Comparison of ENCODE assay signal across 15 mouse cellular contexts in genomic region chr10:66472038-66472437, GRCm38 (mm10).
"Had no signal": no experiment of that assay in that cellular context is flagged by ENCODE, and none has a peak within 500 bp of the region (broad histone marks: within the 10 kb centered on the region; RNA-seq: fewer than 3 reads in every experiment).

No protein-coding gene starts in this region.

- H3K4me1 ChIP-seq: neural tube, embryonic 15.5 days; stomach, embryonic 15.5 days had no signal

- DNase-seq: retina, postnatal 1 day; right cerebral cortex, adult 18-20 months; right cerebral cortex, postnatal 14 days; right cerebral cortex, postnatal 25 days; right cerebral cortex, postnatal 4 days; spleen, adult 18-20 months; thymus, adult 18-20 months; thymus, adult 2 months; thymus, postnatal 14 days; thymus, postnatal 25 days; thymus, postnatal 36 days; thymus, postnatal 4 days had no signal

- H3K27me3 ChIP-seq: neural tube, embryonic 15.5 days; stomach, embryonic 15.5 days had no signal

- H3K4me2 ChIP-seq: neural tube, embryonic 15.5 days; stomach, embryonic 15.5 days had no signal

- H3K9ac ChIP-seq: neural tube, embryonic 15.5 days; stomach, embryonic 15.5 days had no signal

- H3K9me3 ChIP-seq: neural tube, embryonic 15.5 days; stomach, embryonic 15.5 days had no signal

- H3K36me3 ChIP-seq: neural tube, embryonic 15.5 days; stomach, embryonic 15.5 days had no signal

- H3K4me3 ChIP-seq: neural tube, embryonic 15.5 days; stomach, embryonic 15.5 days had no signal

- H3K27ac ChIP-seq: neural tube, embryonic 15.5 days; stomach, embryonic 15.5 days; stomach, postnatal 0 days had no signal
